Mouse (Mus musculus): ENCODE data around the gene Tbc1d2. TPM values are rescaled to one million over a fixed set of nuclear protein-coding genes. Genes with fewer than 3 reads are reported as not detected.
"Not testable (repeated sequence)": the region's sequence is repeated elsewhere in the genome, so short reads cannot be mapped to it uniquely, and the experiment has no call there.

The Tbc1d2 gene
- polyA plus RNA-seq, 2 experiments: 0.39 to 0.44 TPM

- DNase-seq (ENCODE audit: low read depth in 3 of 3, low spot score in 3 of 3) (no peak), ATAC-seq (ENCODE audit: insufficient read depth) (no peak)
- H3K9ac ChIP-seq (replicated peaks): no peak overlapping the region
- H3K36me3 ChIP-seq (replicated peaks; ENCODE audit: control insufficient read depth, insufficient read depth, low read depth): no peaks in the 10 kb centered on the region
- no peak overlapping the region for H3K4me2 ChIP-seq (ENCODE audit: low read depth)
- TF ChIP-seq EP300 (IDR thresholded peaks at IDR 0.05; ENCODE audit: low read depth) (no peak), CTCF (IDR thresholded peaks at IDR 0.05; ENCODE audit: low read depth) (no peak)
- no peaks in the 10 kb centered on the region for H3K9me3 ChIP-seq (ENCODE audit: control insufficient read depth, low read length)
- H3K4me3 ChIP-seq (ENCODE audit: insufficient read depth in 1 of 2, low read depth in 2 of 2, low read length in 2 of 2): no peak overlapping the region
- no peak overlapping the region for H3K27ac ChIP-seq
- H3K4me1 ChIP-seq (replicated peaks; ENCODE audit: control insufficient read depth in 2 of 2, insufficient read depth in 2 of 2, low read length in 1 of 2): 0 out of 4 replicates have a peak, but pooled peaks cover 0 to 3% of the 10 kb centered on the region in 2 experiments
- H3K27me3 ChIP-seq (ENCODE audit: control insufficient read depth, insufficient read depth, low read length): peaks cover 2% of the 10 kb centered on the region; the same call in 1 of the 2 replicates
- 57% methylated on average over 8 of the region's 8 CpGs for WGBS (ENCODE audit: insufficient replicate concordance)
These were observed 6.3 kb downstream of the Tbc1d2 start for GRCm38 (mm10) chr4:46643676-46644112.

GRCm38 (mm10) chr4:46642924-46643675, 6.9 kb downstream of the Tbc1d2 start:
- TF ChIP-seq CTCF (IDR thresholded peaks at IDR 0.05; ENCODE audit: low read depth) (no peak), EP300 (IDR thresholded peaks at IDR 0.05; ENCODE audit: low read depth) (no peak)
- Histone ChIP-seq H3K4me1 (replicated peaks; ENCODE audit: control insufficient read depth in 2 of 2, insufficient read depth in 2 of 2, low read length in 1 of 2) (0 out of 4 replicates have a peak, but pooled peaks cover 0 to 3% of the 10 kb centered on the region in 2 experiments), H3K27me3 (ENCODE audit: control insufficient read depth, insufficient read depth, low read length) (no peaks in the 10 kb centered on the region), H3K36me3 (replicated peaks; ENCODE audit: control insufficient read depth, insufficient read depth, low read depth) (no peaks in the 10 kb centered on the region), H3K9ac (replicated peaks) (no peak overlapping the region), H3K9me3 (ENCODE audit: control insufficient read depth, low read length) (no peaks in the 10 kb centered on the region), H3K4me3 (ENCODE audit: insufficient read depth in 1 of 2, low read depth in 2 of 2, low read length in 2 of 2) (no peak overlapping the region), H3K4me2 (ENCODE audit: low read depth) (no peak overlapping the region), H3K27ac (no peak overlapping the region)
- peak; percentile 39; the same call in 1 of the 2 replicates for ATAC-seq (ENCODE audit: insufficient read depth)
- no peak for DNase-seq (ENCODE audit: low read depth in 3 of 3, low spot score in 3 of 3)
- 32% methylated on average over 8 of the region's 8 CpGs for WGBS (ENCODE audit: insufficient replicate concordance)

GRCm38 (mm10) chr4:46641283-46641682, 8.7 kb downstream of the Tbc1d2 start:
- H3K4me3 ChIP-seq (ENCODE audit: insufficient read depth in 1 of 2, low read depth in 2 of 2, low read length in 2 of 2): no peak overlapping the region
- 0 out of 4 replicates have a peak, but pooled peaks cover 0 to 5% of the 10 kb centered on the region in 2 experiments for H3K4me1 ChIP-seq (replicated peaks; ENCODE audit: control insufficient read depth in 2 of 2, insufficient read depth in 2 of 2, low read length in 1 of 2)
- no peak overlapping the region for H3K9ac ChIP-seq (replicated peaks)
- no peak for ATAC-seq (ENCODE audit: insufficient read depth)
- no peaks in the 10 kb centered on the region for H3K27me3 ChIP-seq (ENCODE audit: control insufficient read depth, insufficient read depth, low read length)
- TF ChIP-seq CTCF (IDR thresholded peaks at IDR 0.05; ENCODE audit: low read depth): no peak
- no peak overlapping the region for H3K27ac ChIP-seq
- WGBS (ENCODE audit: insufficient replicate concordance): 52% methylated on average over 4 of the region's 4 CpGs
- H3K9me3 ChIP-seq (ENCODE audit: control insufficient read depth, low read length): no peaks in the 10 kb centered on the region
- DNase-seq (ENCODE audit: low read depth in 3 of 3, low spot score in 3 of 3): no peak
- H3K36me3 ChIP-seq (replicated peaks; ENCODE audit: control insufficient read depth, insufficient read depth, low read depth): no peaks in the 10 kb centered on the region
- H3K4me2 ChIP-seq (ENCODE audit: low read depth): no peak overlapping the region

- Histone ChIP-seq H3K4me1 (replicated peaks; ENCODE audit: control insufficient read depth in 2 of 2, insufficient read depth in 2 of 2, low read length in 1 of 2) (0 out of 4 replicates have a peak, but pooled peaks cover 0 to 5% of the 10 kb centered on the region in 2 experiments), H3K27ac (no peak overlapping the region), H3K36me3 (replicated peaks; ENCODE audit: control insufficient read depth, insufficient read depth, low read depth) (no peaks in the 10 kb centered on the region), H3K4me3 (ENCODE audit: insufficient read depth in 1 of 2, low read depth in 2 of 2, low read length in 2 of 2) (no peak overlapping the region), H3K9me3 (ENCODE audit: control insufficient read depth, low read length) (no peaks in the 10 kb centered on the region), H3K4me2 (ENCODE audit: low read depth) (no peak overlapping the region), H3K9ac (replicated peaks) (no peak overlapping the region), H3K27me3 (ENCODE audit: control insufficient read depth, insufficient read depth, low read length) (no peaks in the 10 kb centered on the region)
- WGBS (ENCODE audit: insufficient replicate concordance): 69% methylated on average over 8 of the region's 8 CpGs
- DNase-seq (ENCODE audit: low read depth in 3 of 3, low spot score in 3 of 3) (no peak), ATAC-seq (ENCODE audit: insufficient read depth) (no peak)
- TF ChIP-seq CTCF (IDR thresholded peaks at IDR 0.05; ENCODE audit: low read depth) (no peak), EP300 (IDR thresholded peaks at IDR 0.05; ENCODE audit: low read depth) (no peak)
These were observed 10.1 kb downstream of the Tbc1d2 start for GRCm38 (mm10) chr4:46639866-46640265.

- not testable (repeated sequence) for H3K27me3 ChIP-seq (ENCODE audit: control insufficient read depth, insufficient read depth, low read length); H3K4me2 ChIP-seq (ENCODE audit: low read depth); H3K27ac ChIP-seq; ATAC-seq (ENCODE audit: insufficient read depth); H3K4me3 ChIP-seq (ENCODE audit: insufficient read depth in 1 of 2, low read depth in 2 of 2, low read length in 2 of 2); H3K4me1 ChIP-seq (replicated peaks; ENCODE audit: control insufficient read depth in 2 of 2, insufficient read depth in 2 of 2, low read length in 1 of 2); DNase-seq (ENCODE audit: low read depth in 3 of 3, low spot score in 3 of 3); H3K9me3 ChIP-seq (ENCODE audit: control insufficient read depth, low read length); H3K9ac ChIP-seq (replicated peaks); H3K36me3 ChIP-seq (replicated peaks; ENCODE audit: control insufficient read depth, insufficient read depth, low read depth)
- WGBS (ENCODE audit: insufficient replicate concordance): 82% methylated on average over 10 of the region's 10 CpGs
These were observed 12.8 kb downstream of the Tbc1d2 start for GRCm38 (mm10) chr4:46637250-46637649.
